Mouse (Mus musculus): ENCODE results near the gene C2cd5. TPM values are rescaled to one million over a fixed set of nuclear protein-coding genes. Genes with fewer than 3 reads are reported as not detected.
"Not testable (repeated sequence)": the region's sequence is repeated elsewhere in the genome, so short reads cannot be mapped to it uniquely, and the experiment has no call there.

The C2cd5 gene
- polyA plus RNA-seq, 1 experiment from 2014 or later: 52.6 TPM

- H3K4me2 ChIP-seq (replicated peaks): no peak overlapping the region
- H3K4me1 ChIP-seq: peaks cover 20% of the 10 kb centered on the region
- ATAC-seq (ENCODE audit: low FRiP score): no peak
- H3K9ac ChIP-seq: no peak overlapping the region
- no peak overlapping the region for H3K27ac ChIP-seq
- WGBS: 57% methylated on average over 7 of the region's 7 CpGs
- H3K36me3 ChIP-seq: no peaks in the 10 kb centered on the region
- no peak overlapping the region for H3K4me3 ChIP-seq
- no peaks in the 10 kb centered on the region for H3K27me3 ChIP-seq
- no peaks in the 10 kb centered on the region for H3K9me3 ChIP-seq (replicated peaks)
Measured at GRCm38 (mm10) chr6:142994821-142995220, 105.1 kb downstream of the C2cd5 start.

- ATAC-seq (ENCODE audit: low FRiP score): peak; percentile 63
- H3K4me1 ChIP-seq: peaks cover 20% of the 10 kb centered on the region
- no peaks in the 10 kb centered on the region for H3K9me3 ChIP-seq (replicated peaks)
- no peak overlapping the region for H3K4me3 ChIP-seq
- H3K4me2 ChIP-seq (replicated peaks): no peak overlapping the region
- no peaks in the 10 kb centered on the region for H3K36me3 ChIP-seq
- H3K27me3 ChIP-seq: no peaks in the 10 kb centered on the region
- H3K27ac ChIP-seq: peak overlapping the region; percentile 64
- 29% methylated on average over 14 of the region's 14 CpGs for WGBS
- H3K9ac ChIP-seq: no peak overlapping the region
Measured at GRCm38 (mm10) chr6:142993705-142994698, 105.9 kb downstream of the C2cd5 start.

GRCm38 (mm10) chr6:142992971-142993370 is 107.0 kb downstream of the C2cd5 start:
- ATAC-seq (ENCODE audit: low FRiP score): no peak
- Histone ChIP-seq H3K9ac (no peak overlapping the region), H3K4me3 (no peak overlapping the region), H3K27ac (no peak overlapping the region), H3K4me1 (peaks cover 20% of the 10 kb centered on the region), H3K9me3 (replicated peaks) (no peaks in the 10 kb centered on the region), H3K36me3 (no peaks in the 10 kb centered on the region), H3K4me2 (replicated peaks) (no peak overlapping the region), H3K27me3 (no peaks in the 10 kb centered on the region)
- 80% methylated on average over 2 of the region's 2 CpGs for WGBS

- no peaks in the 10 kb centered on the region for H3K27me3 ChIP-seq
- no peaks in the 10 kb centered on the region for H3K36me3 ChIP-seq
- ATAC-seq (ENCODE audit: low FRiP score): 0 out of 2 replicates have a peak, but pooled peaks have one; percentile 22
- H3K9ac ChIP-seq: no peak overlapping the region
- H3K4me2 ChIP-seq (replicated peaks): no peak overlapping the region
- H3K4me3 ChIP-seq: no peak overlapping the region
- peaks cover 20% of the 10 kb centered on the region for H3K4me1 ChIP-seq
- H3K27ac ChIP-seq: peak overlapping the region; percentile 55
- WGBS: 45% methylated on average over 7 of the region's 7 CpGs
- no peaks in the 10 kb centered on the region for H3K9me3 ChIP-seq (replicated peaks)
Measured at GRCm38 (mm10) chr6:142992099-142992498, 107.8 kb downstream of the C2cd5 start.

- H3K9me3 ChIP-seq (replicated peaks): no peaks in the 10 kb centered on the region
- no peak overlapping the region for H3K4me2 ChIP-seq (replicated peaks)
- H3K27ac ChIP-seq: peak overlapping the region; percentile 55
- H3K36me3 ChIP-seq: no peaks in the 10 kb centered on the region
- H3K4me3 ChIP-seq: no peak overlapping the region
- H3K27me3 ChIP-seq: no peaks in the 10 kb centered on the region
- H3K4me1 ChIP-seq: peaks cover 20% of the 10 kb centered on the region
- 0 out of 2 replicates have a peak, but pooled peaks have one; percentile 14 for ATAC-seq (ENCODE audit: low FRiP score)
- H3K9ac ChIP-seq: no peak overlapping the region
- 52% methylated on average over 7 of the region's 7 CpGs for WGBS
Measured at GRCm38 (mm10) chr6:142991391-142992059, 108.4 kb downstream of the C2cd5 start.

GRCm38 (mm10) chr6:142990516-142990915 is 109.4 kb downstream of the C2cd5 start:
- Histone ChIP-seq H3K9me3 (replicated peaks) (no peaks in the 10 kb centered on the region), H3K4me1 (peaks cover 20% of the 10 kb centered on the region), H3K9ac (no peak overlapping the region), H3K27ac (no peak overlapping the region), H3K36me3 (no peaks in the 10 kb centered on the region), H3K27me3 (no peaks in the 10 kb centered on the region), H3K4me3 (no peak overlapping the region), H3K4me2 (replicated peaks) (no peak overlapping the region)
- WGBS: 82% methylated on average over 9 of the region's 9 CpGs
- no peak for ATAC-seq (ENCODE audit: low FRiP score)

GRCm38 (mm10) chr6:142989495-142989894 is 110.4 kb downstream of the C2cd5 start:
- Histone ChIP-seq H3K9me3 (replicated peaks) (no peaks in the 10 kb centered on the region), H3K27ac (no peak overlapping the region), H3K36me3 (no peaks in the 10 kb centered on the region), H3K4me3 (no peak overlapping the region), H3K4me1 (peaks cover 20% of the 10 kb centered on the region), H3K27me3 (no peaks in the 10 kb centered on the region), H3K9ac (no peak overlapping the region), H3K4me2 (replicated peaks) (no peak overlapping the region)
- no peak for ATAC-seq (ENCODE audit: low FRiP score)
- WGBS: 86% methylated on average over 13 of the region's 13 CpGs

GRCm38 (mm10) chr6:142988753-142989152 is 111.2 kb downstream of the C2cd5 start:
- 33% methylated on average over 10 of the region's 10 CpGs for WGBS
- no peak for ATAC-seq (ENCODE audit: low FRiP score)
- Histone ChIP-seq H3K27me3 (no peaks in the 10 kb centered on the region), H3K4me2 (replicated peaks) (no peak overlapping the region), H3K36me3 (no peaks in the 10 kb centered on the region), H3K9ac (no peak overlapping the region), H3K27ac (no peak overlapping the region), H3K4me1 (peaks cover 14% of the 10 kb centered on the region), H3K9me3 (replicated peaks) (no peaks in the 10 kb centered on the region), H3K4me3 (no peak overlapping the region)

- H3K9ac ChIP-seq: no peak overlapping the region
- H3K27me3 ChIP-seq: no peaks in the 10 kb centered on the region
- H3K4me3 ChIP-seq: no peak overlapping the region
- no peak overlapping the region for H3K4me2 ChIP-seq (replicated peaks)
- ATAC-seq (ENCODE audit: low FRiP score): no peak
- no peaks in the 10 kb centered on the region for H3K9me3 ChIP-seq (replicated peaks)
- no peak overlapping the region for H3K27ac ChIP-seq
- H3K4me1 ChIP-seq: peaks cover 13% of the 10 kb centered on the region
- H3K36me3 ChIP-seq: no peaks in the 10 kb centered on the region
- 79% methylated on average over 6 of the region's 6 CpGs for WGBS
Measured at GRCm38 (mm10) chr6:142988231-142988630, 111.7 kb downstream of the C2cd5 start.

- no peak for ATAC-seq (ENCODE audit: low FRiP score)
- Histone ChIP-seq H3K36me3 (no peaks in the 10 kb centered on the region), H3K9ac (no peak overlapping the region), H3K4me2 (replicated peaks) (no peak overlapping the region), H3K27me3 (no peaks in the 10 kb centered on the region), H3K4me3 (no peak overlapping the region), H3K4me1 (peaks cover 13% of the 10 kb centered on the region; the same call in 1 of the 2 replicates), H3K27ac (no peak overlapping the region), H3K9me3 (replicated peaks) (no peaks in the 10 kb centered on the region)
- WGBS: 70% methylated on average over 6 of the region's 6 CpGs
Measured at GRCm38 (mm10) chr6:142987616-142988015, 112.3 kb downstream of the C2cd5 start.

- 86% methylated on average over 9 of the region's 9 CpGs for WGBS
- H3K9me3 ChIP-seq (replicated peaks); H3K4me1 ChIP-seq; H3K9ac ChIP-seq; H3K27me3 ChIP-seq; H3K4me2 ChIP-seq (replicated peaks); H3K4me3 ChIP-seq; ATAC-seq (ENCODE audit: low FRiP score); H3K36me3 ChIP-seq; H3K27ac ChIP-seq: not testable (repeated sequence)
Measured at GRCm38 (mm10) chr6:142986706-142987105, 113.2 kb downstream of the C2cd5 start.

GRCm38 (mm10) chr6:142985561-142986238 is 114.2 kb downstream of the C2cd5 start:
- H3K9ac ChIP-seq; H3K27me3 ChIP-seq; H3K36me3 ChIP-seq; H3K27ac ChIP-seq; H3K4me2 ChIP-seq (replicated peaks); H3K4me3 ChIP-seq; H3K4me1 ChIP-seq; ATAC-seq (ENCODE audit: low FRiP score); H3K9me3 ChIP-seq (replicated peaks): not testable (repeated sequence)
- 93% methylated on average over 9 of the region's 9 CpGs for WGBS

Data from hindbrain, embryonic 12.5 days (tissue).